Mouse (Mus musculus) midbrain, embryonic 13.5 days (tissue): ENCODE measurements around the gene Ghsr. TPM values are rescaled to one million over a fixed set of nuclear protein-coding genes. Genes with fewer than 3 reads are reported as not detected.
"Not testable (repeated sequence)": the region's sequence is repeated elsewhere in the genome, so short reads cannot be mapped to it uniquely, and the experiment has no call there.

Experiments
- ATAC-seq: fragments of 200-750 bp; cut with Nextera tagmentation; 2 replicates; pipeline ENCODE4 v1.8.0; 2017; ENCODE audit warnings: mild to moderate bottlenecking, moderate TSS enrichment, moderate library complexity
- H3K27ac ChIP-seq: fragments of 300-500 bp; sonication (generic); 2 replicates; pipeline ENCODE4 v1.5.1; 2015; ENCODE audit warnings: inconsistent platforms, mild to moderate bottlenecking, moderate library complexity
- H3K27me3 ChIP-seq: fragments of 300-500 bp; sonication (generic); 2 replicates; pipeline ENCODE4 v1.6.1; 2015; ENCODE audit warnings: mild to moderate bottlenecking, inconsistent platforms
- H3K36me3 ChIP-seq: fragments of 300-500 bp; sonication (generic); 2 replicates; pipeline ENCODE4 v1.6.1; 2015; ENCODE audit warnings: mild to moderate bottlenecking, inconsistent platforms
- H3K4me1 ChIP-seq: fragments of 300-500 bp; sonication (generic); replicated peaks from 2 replicates; pipeline ENCODE4 v1.6.1; 2015; ENCODE audit warnings: inconsistent platforms
- H3K4me2 ChIP-seq: fragments of 300-500 bp; sonication (generic); replicated peaks from 2 replicates; pipeline ENCODE4 v1.6.1; 2015; ENCODE audit warnings: moderate library complexity, mild to moderate bottlenecking, inconsistent platforms
- H3K4me3 ChIP-seq: fragments of 300-500 bp; sonication (generic); replicated peaks from 2 replicates; pipeline ENCODE4 v1.5.1; 2015; ENCODE audit warnings: mild to moderate bottlenecking, inconsistent platforms
- H3K9ac ChIP-seq: fragments of 300-500 bp; sonication (generic); replicated peaks from 2 replicates; pipeline ENCODE4 v1.6.1; 2015; ENCODE audit warnings: mild to moderate bottlenecking, inconsistent platforms
- H3K9me3 ChIP-seq: fragments of 300-500 bp; sonication (generic); 2 replicates; pipeline ENCODE4 v1.6.1; 2016; ENCODE audit warnings: mild to moderate bottlenecking, inconsistent platforms
- WGBS: fragments of 180-500 bp; shearing (Covaris S2); methylation state at CpG from one replicate; pipeline ENCODE4 v1.1.7; 2015; 5-methylcytosine and 5-hydroxymethylcytosine counted together
- polyA plus RNA-seq: library from polyadenylated mRNA; unstranded; fragments of >200 nt; fragmentation: Nextera tagmentation; extraction: Ambion mirVana; gene quantifications from 2 replicates; pipeline ENCODE4 v1.2.1, GENCODE M21; 2015

Ghsr gene
- polyA plus RNA-seq, 1 experiment from 2014 or later, result 0.27 TPM

GRCm38 (mm10) chr3:27370125-27370524 lies 1.0 kb upstream of the Ghsr start:
- peaks cover 19% of the 10 kb centered on the region for H3K4me1 ChIP-seq
- no peak overlapping the region for H3K9ac ChIP-seq
- no peak overlapping the region; the same call in 1 of the 2 replicates for H3K4me3 ChIP-seq
- no peaks in the 10 kb centered on the region for H3K36me3 ChIP-seq
- H3K4me2 ChIP-seq, result 0 out of 2 replicates have a peak overlapping the region, but pooled peaks have one; percentile 92
- H3K27me3 ChIP-seq, result peaks cover 62% of the 10 kb centered on the region
- no peak for ATAC-seq
- no peak overlapping the region for H3K27ac ChIP-seq
- no peaks in the 10 kb centered on the region for H3K9me3 ChIP-seq
- 4% methylated on average over 10 of the region's 10 CpGs for WGBS

DNA sequence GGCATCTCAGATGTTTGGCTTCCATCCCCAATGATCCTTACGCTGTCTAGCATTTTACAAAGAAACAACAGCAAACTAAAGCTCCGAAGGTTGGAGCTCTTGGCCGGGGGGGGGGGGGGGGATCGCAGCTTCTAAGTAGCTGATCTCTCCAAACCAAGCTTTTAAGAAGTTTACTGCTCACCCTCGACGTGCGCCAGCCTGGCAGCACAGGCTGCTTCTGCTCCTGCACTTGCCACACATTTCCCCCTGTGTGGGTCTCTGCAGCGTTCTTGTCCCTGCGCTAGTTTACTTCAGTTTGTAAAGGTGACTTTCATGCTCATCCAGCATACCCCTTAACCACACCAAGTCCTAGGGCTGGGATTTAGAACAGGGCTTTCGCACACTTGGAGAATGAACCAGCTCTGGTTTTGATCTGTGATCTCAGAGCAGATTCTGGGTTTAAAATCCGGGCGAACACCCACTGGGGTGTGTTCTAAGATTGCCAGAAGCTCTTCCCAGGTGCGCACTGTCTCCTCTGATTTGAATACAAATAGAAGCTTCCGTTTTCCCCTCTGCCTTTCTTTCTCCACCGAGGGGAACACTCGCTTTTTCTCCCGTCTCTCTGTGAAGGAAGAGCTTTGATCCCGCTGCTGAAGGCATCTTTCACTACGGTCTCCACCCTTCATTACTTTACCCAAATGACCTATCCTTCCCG lies 422 bp upstream of the Ghsr start:
- Histone ChIP-seq H3K9ac (peak overlapping the region; percentile 52; the same call in 1 of the 2 replicates), H3K4me1 (peaks cover 19% of the 10 kb centered on the region), H3K4me3 (peak overlapping the region; percentile 47), H3K36me3 (no peaks in the 10 kb centered on the region), H3K27ac (no peak overlapping the region), H3K9me3 (no peaks in the 10 kb centered on the region), H3K27me3 (peaks cover 62% of the 10 kb centered on the region), H3K4me2 (peak overlapping the region; percentile 92)
- no peak for ATAC-seq
- WGBS, result 2% methylated on average over 20 of the region's 20 CpGs

DNA sequence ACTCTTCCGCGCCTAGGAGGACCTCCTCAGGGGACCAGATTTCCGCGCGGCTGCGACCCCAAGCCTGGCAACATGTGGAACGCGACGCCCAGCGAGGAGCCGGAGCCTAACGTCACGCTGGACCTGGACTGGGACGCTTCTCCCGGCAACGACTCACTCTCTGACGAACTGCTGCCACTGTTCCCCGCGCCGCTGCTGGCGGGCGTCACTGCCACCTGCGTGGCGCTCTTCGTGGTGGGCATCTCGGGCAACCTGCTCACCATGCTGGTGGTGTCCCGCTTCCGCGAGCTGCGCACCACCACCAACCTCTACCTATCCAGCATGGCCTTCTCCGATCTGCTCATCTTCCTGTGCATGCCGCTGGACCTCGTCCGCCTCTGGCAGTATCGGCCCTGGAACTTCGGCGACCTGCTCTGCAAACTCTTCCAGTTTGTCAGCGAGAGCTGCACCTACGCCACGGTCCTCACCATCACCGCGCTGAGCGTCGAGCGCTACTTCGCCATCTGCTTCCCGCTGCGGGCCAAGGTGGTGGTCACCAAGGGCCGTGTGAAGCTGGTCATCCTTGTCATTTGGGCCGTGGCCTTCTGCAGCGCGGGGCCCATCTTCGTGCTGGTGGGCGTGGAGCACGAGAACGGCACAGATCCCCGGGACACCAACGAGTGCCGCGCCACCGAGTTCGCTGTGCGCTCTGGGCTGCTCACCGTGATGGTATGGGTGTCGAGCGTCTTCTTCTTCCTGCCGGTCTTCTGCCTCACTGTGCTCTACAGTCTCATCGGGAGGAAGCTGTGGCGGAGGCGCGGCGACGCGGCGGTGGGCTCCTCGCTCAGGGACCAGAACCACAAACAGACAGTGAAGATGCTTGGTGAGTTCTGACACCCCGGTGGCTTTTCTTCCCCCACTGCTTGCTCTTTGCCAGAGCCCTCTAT lies 837 bp downstream of the Ghsr start:
- Histone ChIP-seq H3K4me1 (peaks cover 19% of the 10 kb centered on the region), H3K4me2 (peak overlapping the region; percentile 92), H3K36me3 (no peaks in the 10 kb centered on the region), H3K9ac (peak overlapping the region; percentile 52), H3K4me3 (peak overlapping the region; percentile 47), H3K9me3 (no peaks in the 10 kb centered on the region), H3K27me3 (peaks cover 62% of the 10 kb centered on the region), H3K27ac (no peak overlapping the region)
- peak; percentile 60 for ATAC-seq
- WGBS, result 2% methylated on average over 77 of the region's 77 CpGs

- Histone ChIP-seq H3K4me3 (no peak overlapping the region), H3K27me3 (peaks cover 52% of the 10 kb centered on the region), H3K36me3 (no peaks in the 10 kb centered on the region), H3K27ac (no peak overlapping the region), H3K4me1 (peaks cover 19% of the 10 kb centered on the region), H3K4me2 (no peak overlapping the region), H3K9ac (no peak overlapping the region), H3K9me3 (no peaks in the 10 kb centered on the region)
- no peak for ATAC-seq
- WGBS, result 67% methylated on average over 9 of the region's 9 CpGs
Observed at GRCm38 (mm10) chr3:27374396-27374795, 3.2 kb downstream of the Ghsr start.

- no peaks in the 10 kb centered on the region for H3K9me3 ChIP-seq
- no peak for ATAC-seq
- H3K36me3 ChIP-seq, result no peaks in the 10 kb centered on the region
- no peak overlapping the region for H3K27ac ChIP-seq
- WGBS, result 80% methylated on average over 4 of the region's 4 CpGs
- H3K27me3 ChIP-seq, result peaks cover 18% of the 10 kb centered on the region
- H3K4me3 ChIP-seq, result no peak overlapping the region
- no peaks in the 10 kb centered on the region for H3K4me1 ChIP-seq
- H3K9ac ChIP-seq, result no peak overlapping the region
- H3K4me2 ChIP-seq, result no peak overlapping the region
Observed at GRCm38 (mm10) chr3:27377935-27378334, 6.8 kb downstream of the Ghsr start.

DNA sequence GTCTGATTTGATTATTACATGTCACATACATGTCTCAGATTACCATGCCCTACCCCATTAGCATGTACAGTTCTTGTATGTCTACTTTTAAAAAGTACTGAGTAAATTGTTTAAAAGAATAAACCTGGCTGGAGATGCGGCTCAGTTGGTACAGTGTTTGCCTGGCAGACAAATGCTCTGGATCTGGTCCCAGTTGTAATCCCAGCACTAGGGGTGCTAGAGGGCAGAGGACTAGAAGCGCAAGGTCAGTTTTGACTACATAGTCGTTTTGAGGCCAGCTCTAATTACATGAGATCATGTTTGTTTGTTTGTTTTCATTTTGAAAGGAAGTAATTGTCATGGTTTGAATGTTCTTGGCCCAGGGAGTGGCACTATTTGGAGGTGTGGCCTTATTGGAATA lies 13.7 kb downstream of the Ghsr start:
- no peaks in the 10 kb centered on the region for H3K9me3 ChIP-seq
- no peak for ATAC-seq
- no peaks in the 10 kb centered on the region for H3K27me3 ChIP-seq
- H3K4me3 ChIP-seq, result no peak overlapping the region
- H3K36me3 ChIP-seq, result no peaks in the 10 kb centered on the region
- H3K4me1 ChIP-seq, result no peaks in the 10 kb centered on the region
- no peak overlapping the region for H3K4me2 ChIP-seq
- H3K27ac ChIP-seq, result no peak overlapping the region
- H3K9ac ChIP-seq, result no peak overlapping the region
- 74% methylated on average over 3 of the region's 3 CpGs for WGBS

DNA sequence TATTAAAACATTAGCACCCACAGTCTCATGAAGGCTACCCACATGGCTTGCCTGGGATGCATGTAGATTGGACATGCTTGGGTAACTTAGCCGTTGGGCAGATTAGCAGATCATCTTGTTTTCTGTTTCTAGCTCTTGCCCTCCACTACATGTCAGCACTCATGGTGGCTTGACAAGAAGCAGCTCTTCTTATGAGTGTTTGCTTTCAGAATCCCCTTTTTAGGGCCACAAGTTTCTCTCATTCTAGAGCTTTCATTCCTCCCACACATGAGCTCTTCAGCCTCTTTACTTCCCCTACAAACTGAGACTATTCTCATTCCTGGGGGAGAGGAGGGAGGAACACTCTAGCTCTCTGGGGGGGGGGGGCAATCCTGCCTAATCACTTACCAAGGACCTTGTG lies 18.8 kb downstream of the Ghsr start:
- Histone ChIP-seq H3K9me3 (no peaks in the 10 kb centered on the region), H3K36me3 (no peaks in the 10 kb centered on the region), H3K27me3 (no peaks in the 10 kb centered on the region), H3K4me2 (no peak overlapping the region), H3K4me3 (no peak overlapping the region), H3K4me1 (no peaks in the 10 kb centered on the region), H3K27ac (no peak overlapping the region), H3K9ac (no peak overlapping the region)
- 69% methylated on average over 1 of the region's 1 CpGs for WGBS
- no peak for ATAC-seq

GRCm38 (mm10) chr3:27400996-27401395 lies 29.8 kb downstream of the Ghsr start:
- not testable (repeated sequence) for H3K4me1 ChIP-seq, H3K9ac ChIP-seq, H3K36me3 ChIP-seq, H3K27ac ChIP-seq, H3K9me3 ChIP-seq, H3K27me3 ChIP-seq, H3K4me2 ChIP-seq, H3K4me3 ChIP-seq, ATAC-seq
- WGBS, result 91% methylated on average over 3 of the region's 3 CpGs

- Histone ChIP-seq H3K27me3 (no peaks in the 10 kb centered on the region), H3K36me3 (no peaks in the 10 kb centered on the region), H3K4me1 (no peaks in the 10 kb centered on the region), H3K4me3 (no peak overlapping the region), H3K9ac (no peak overlapping the region), H3K27ac (no peak overlapping the region), H3K4me2 (no peak overlapping the region), H3K9me3 (no peaks in the 10 kb centered on the region)
- 89% methylated on average over 3 of the region's 3 CpGs for WGBS
- ATAC-seq, result no peak
Observed at GRCm38 (mm10) chr3:27406440-27406839, 35.3 kb downstream of the Ghsr start.

DNA sequence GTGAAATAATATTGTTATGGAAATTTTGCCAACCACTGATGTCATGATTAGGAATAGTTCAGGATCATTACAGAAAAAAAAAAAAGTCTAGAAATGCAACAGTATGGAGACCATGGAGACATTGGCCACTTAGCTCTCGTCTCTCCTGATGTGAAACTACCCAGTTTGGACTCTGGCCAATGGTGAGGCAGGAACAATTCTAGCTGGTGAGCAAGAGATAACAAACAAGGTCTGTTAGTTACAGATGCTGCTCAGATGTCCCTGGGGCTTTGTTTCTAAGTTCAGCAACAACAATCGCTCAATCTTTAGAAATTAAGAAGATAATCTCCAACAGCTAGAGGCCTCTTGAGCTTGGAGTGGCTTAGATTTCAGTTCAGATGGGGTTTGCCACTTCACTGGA lies 37.4 kb downstream of the Ghsr start:
- H3K9ac ChIP-seq, result no peak overlapping the region
- H3K36me3 ChIP-seq, result no peaks in the 10 kb centered on the region
- no peak overlapping the region for H3K4me2 ChIP-seq
- no peak overlapping the region for H3K4me3 ChIP-seq
- no peaks in the 10 kb centered on the region for H3K27me3 ChIP-seq
- 66% methylated on average over 2 of the region's 2 CpGs for WGBS
- no peaks in the 10 kb centered on the region for H3K9me3 ChIP-seq
- H3K4me1 ChIP-seq, result no peaks in the 10 kb centered on the region
- no peak for ATAC-seq
- H3K27ac ChIP-seq, result no peak overlapping the region

DNA sequence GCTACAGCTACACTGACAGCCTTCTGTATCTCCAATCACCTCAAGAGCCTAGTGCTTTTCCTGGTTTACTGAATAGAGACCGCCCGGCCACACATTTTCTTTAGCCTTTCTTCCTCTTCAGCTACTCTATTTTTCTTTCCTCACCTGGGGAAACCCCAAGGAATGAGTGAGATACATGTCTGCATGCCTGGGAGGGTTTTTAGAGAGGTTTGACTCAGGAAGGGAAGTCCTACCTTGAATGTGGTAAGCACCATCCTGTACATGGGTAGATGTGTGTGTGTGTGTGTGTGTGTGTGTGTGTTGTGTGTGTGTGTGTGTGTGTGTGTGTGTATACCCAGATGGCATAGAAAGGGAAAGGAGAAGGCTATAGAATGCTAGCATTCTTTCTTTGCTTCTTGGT lies 40.1 kb downstream of the Ghsr start:
- Histone ChIP-seq H3K9ac (no peak overlapping the region), H3K36me3 (no peaks in the 10 kb centered on the region), H3K9me3 (no peaks in the 10 kb centered on the region), H3K4me3 (no peak overlapping the region), H3K4me1 (no peaks in the 10 kb centered on the region), H3K27ac (no peak overlapping the region), H3K4me2 (no peak overlapping the region), H3K27me3 (no peaks in the 10 kb centered on the region)
- WGBS, result 97% methylated on average over 2 of the region's 2 CpGs
- no peak for ATAC-seq

DNA sequence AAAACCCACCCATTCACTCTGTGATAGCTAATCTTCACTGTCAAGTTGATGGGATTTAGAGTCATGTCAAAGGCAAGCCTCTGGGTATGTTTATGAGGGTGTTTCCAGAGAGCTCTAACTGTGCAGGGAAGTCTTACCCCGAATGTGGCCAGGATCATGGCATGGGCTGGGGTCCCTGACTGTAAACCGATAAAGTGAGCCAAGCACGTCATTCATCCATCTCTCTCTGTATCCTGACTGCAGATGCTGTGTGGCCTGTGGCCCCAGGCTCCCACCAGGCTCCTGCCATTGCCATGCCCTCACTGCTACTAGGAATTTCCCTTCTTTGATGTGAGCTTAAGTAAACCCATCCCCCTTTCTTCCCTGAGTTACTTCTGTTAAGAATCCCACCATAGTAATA lies 42.4 kb downstream of the Ghsr start:
- no peaks in the 10 kb centered on the region for H3K36me3 ChIP-seq
- H3K4me2 ChIP-seq, result no peak overlapping the region
- no peak for ATAC-seq
- H3K9me3 ChIP-seq, result no peaks in the 10 kb centered on the region
- no peaks in the 10 kb centered on the region for H3K4me1 ChIP-seq
- no peaks in the 10 kb centered on the region for H3K27me3 ChIP-seq
- no peak overlapping the region for H3K27ac ChIP-seq
- H3K4me3 ChIP-seq, result no peak overlapping the region
- 82% methylated on average over 3 of the region's 3 CpGs for WGBS
- no peak overlapping the region for H3K9ac ChIP-seq
